Mouse (Mus musculus): ENCODE results near the gene Pdia4.
"Not testable (repeated sequence)": the region's sequence is repeated elsewhere in the genome, so short reads cannot be mapped to it uniquely, and the experiment has no call there.

GRCm38 (mm10) chr6:47857729-47858128 is 44.5 kb upstream of the Pdia4 start:
- TF ChIP-seq POLR2A, CTCF (IDR thresholded peaks at IDR 0.05; ENCODE audit: insufficient read depth, low read depth, low read length): not testable (repeated sequence)

All from olfactory bulb, adult 2 months (tissue).